Mouse (Mus musculus) forebrain, embryonic 10.5 days (tissue): ENCODE data around the gene Dnajc2. TPM values are rescaled to one million over a fixed set of nuclear protein-coding genes. Genes with fewer than 3 reads are reported as not detected.

Source experiments
- DNase-seq: peaks from one replicate; pipeline ENCODE4 v3.0.0-alpha.2; 2017; ENCODE audit warnings: low spot score; ENCODE audit errors: extremely low spot score
- H3K27ac ChIP-seq: fragments of 300-500 bp; sonication (generic); 2 replicates; pipeline ENCODE4 v1.5.1; 2016; ENCODE audit warnings: mild to moderate bottlenecking
- H3K27me3 ChIP-seq: fragments of 300-500 bp; sonication (generic); 2 replicates; pipeline ENCODE4 v1.6.1; 2016; ENCODE audit warnings: mild to moderate bottlenecking; ENCODE audit not compliant: poor library complexity, severe bottlenecking
- H3K36me3 ChIP-seq: fragments of 300-500 bp; sonication (generic); replicated peaks from 2 replicates; pipeline ENCODE4 v1.6.1; 2016; ENCODE audit warnings: mild to moderate bottlenecking, moderate library complexity
- H3K4me1 ChIP-seq: fragments of 300-500 bp; sonication (generic); 2 replicates; pipeline ENCODE4 v1.6.1; 2016
- H3K4me3 ChIP-seq: fragments of 300-500 bp; sonication (generic); 2 replicates; pipeline ENCODE4 v1.5.1; 2016; ENCODE audit warnings: mild to moderate bottlenecking, moderate library complexity
- H3K9me3 ChIP-seq: fragments of 300-500 bp; sonication (generic); 2 replicates; pipeline ENCODE4 v1.6.1; 2016; ENCODE audit warnings: mild to moderate bottlenecking, moderate library complexity
- WGBS: fragments of 180-500 bp; shearing (Covaris S2); methylation state at CpG from one replicate; pipeline ENCODE4 v1.1.7; 2016; 5-methylcytosine and 5-hydroxymethylcytosine counted together
- polyA plus RNA-seq: library from polyadenylated mRNA; unstranded; fragments of >200 nt; fragmentation: Nextera tagmentation; extraction: Ambion mirVana; gene quantifications from 2 replicates; pipeline ENCODE4 v1.2.1, GENCODE M21; 2016

The Dnajc2 gene
- 99.4 and 114 TPM in 2 replicates for polyA plus RNA-seq

DNA sequence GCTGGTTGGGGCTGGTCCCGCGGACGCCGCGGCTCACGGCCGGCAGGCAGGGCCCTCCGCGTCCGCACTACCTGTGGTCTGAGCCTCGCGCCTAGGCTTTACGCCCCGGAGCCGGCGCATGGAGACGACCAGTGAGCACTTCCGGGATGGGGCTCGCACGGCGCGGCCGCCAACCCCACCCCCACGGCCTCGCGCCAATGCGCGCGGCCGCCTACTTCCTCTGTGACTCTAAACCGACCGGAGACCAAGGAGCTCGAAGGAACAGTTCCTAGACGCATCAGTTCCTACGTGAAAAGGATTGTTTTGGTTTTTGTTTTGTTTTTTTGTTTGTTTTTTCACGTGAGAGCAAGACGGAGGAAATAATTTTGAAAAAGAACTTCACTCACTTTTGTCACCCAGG is at the start of gene Dnajc2, which contains the start of gene Psmc2:
Gene Dnajc2 (minus strand): TSS at position 199 of the 400 bp plus-strand sequence.
Gene Psmc2 (plus strand): TSS at position 231 of the 400 bp plus-strand sequence.
- H3K27ac ChIP-seq: peak within 1 kb of the TSS; percentile 94
- no peaks in the 10 kb centered on the region for H3K27me3 ChIP-seq
- H3K4me1 ChIP-seq: peaks cover 48% of the 10 kb centered on the region
- DNase-seq: peak; percentile 88
- peaks cover 50% of the 10 kb centered on the region for H3K36me3 ChIP-seq
- H3K4me3 ChIP-seq: peak within 1 kb of the TSS; percentile 69
- no peaks in the 10 kb centered on the region for H3K9me3 ChIP-seq
- WGBS: 0% methylated on average over 37 of the region's 37 CpGs

DNA sequence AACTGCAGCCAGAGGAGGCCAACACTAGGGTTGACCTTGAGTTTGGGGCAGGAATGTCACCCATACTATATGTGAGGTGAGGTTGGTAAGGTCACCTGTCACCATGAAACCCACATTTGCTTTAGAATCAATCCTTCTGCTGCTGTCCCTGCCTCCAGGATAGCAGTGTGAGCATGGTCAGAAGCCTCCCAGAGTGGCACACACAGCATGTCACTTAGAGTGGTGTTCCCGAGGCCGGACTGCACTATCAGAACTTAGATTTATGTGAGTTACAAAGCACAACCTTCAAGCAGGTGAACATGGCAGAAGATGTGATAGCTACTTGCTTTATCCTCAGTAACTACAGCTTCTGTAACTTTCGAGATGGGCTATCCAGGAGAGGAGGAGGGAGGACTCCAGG is 46.7 kb upstream of the Dnajc2 start:
- no peaks in the 10 kb centered on the region for H3K27me3 ChIP-seq
- no peak overlapping the region for H3K4me3 ChIP-seq
- WGBS: 80% methylated on average over 3 of the region's 3 CpGs
- H3K36me3 ChIP-seq: no peaks in the 10 kb centered on the region
- H3K9me3 ChIP-seq: no peaks in the 10 kb centered on the region
- no peak overlapping the region for H3K27ac ChIP-seq
- peaks cover 9% of the 10 kb centered on the region for H3K4me1 ChIP-seq
- DNase-seq: no peak

DNA sequence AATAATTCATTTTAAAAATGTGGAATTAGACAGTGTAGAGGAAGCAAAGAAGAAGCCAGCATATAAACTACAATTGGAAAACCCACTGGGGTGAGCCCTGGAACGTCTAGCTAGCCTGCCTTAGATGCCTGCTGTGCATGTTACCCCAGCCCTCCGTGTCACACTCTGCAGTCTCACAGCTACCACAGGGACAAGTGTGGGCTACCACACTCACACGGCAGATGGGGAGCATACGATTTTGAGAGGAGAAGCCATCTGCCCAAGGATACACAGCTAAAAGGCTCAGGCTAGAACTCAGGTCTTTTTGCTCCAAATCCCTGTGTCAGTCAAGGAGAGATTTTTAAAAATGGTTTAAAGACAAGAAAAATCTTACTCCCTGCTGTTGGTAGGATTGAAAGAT is 43.8 kb upstream of the Dnajc2 start:
- 70% methylated on average over 4 of the region's 4 CpGs for WGBS
- Histone ChIP-seq H3K27ac (no peak overlapping the region), H3K4me3 (no peak overlapping the region), H3K9me3 (no peaks in the 10 kb centered on the region), H3K27me3 (no peaks in the 10 kb centered on the region), H3K4me1 (peaks cover 18% of the 10 kb centered on the region), H3K36me3 (no peaks in the 10 kb centered on the region)
- DNase-seq: no peak

GRCm38 (mm10) chr5:21827643-21828042 is 42.6 kb upstream of the Dnajc2 start:
- no peak for DNase-seq
- no peaks in the 10 kb centered on the region for H3K9me3 ChIP-seq
- peaks cover 18% of the 10 kb centered on the region for H3K4me1 ChIP-seq
- WGBS: 22% methylated on average over 6 of the region's 6 CpGs
- H3K27me3 ChIP-seq: no peaks in the 10 kb centered on the region
- H3K27ac ChIP-seq: no peak overlapping the region
- no peak overlapping the region for H3K4me3 ChIP-seq
- H3K36me3 ChIP-seq: no peaks in the 10 kb centered on the region

GRCm38 (mm10) chr5:21826370-21826769 is 41.3 kb upstream of the Dnajc2 start:
- H3K9me3 ChIP-seq: no peaks in the 10 kb centered on the region
- no peak for DNase-seq
- no peaks in the 10 kb centered on the region for H3K36me3 ChIP-seq
- peaks cover 18% of the 10 kb centered on the region for H3K4me1 ChIP-seq
- H3K27ac ChIP-seq: 0 out of 2 replicates have a peak overlapping the region, but pooled peaks have one; percentile 25
- no peak overlapping the region for H3K4me3 ChIP-seq
- WGBS: 23% methylated on average over 7 of the region's 7 CpGs
- no peaks in the 10 kb centered on the region for H3K27me3 ChIP-seq

- Histone ChIP-seq H3K36me3 (no peaks in the 10 kb centered on the region), H3K4me3 (no peak overlapping the region), H3K27me3 (no peaks in the 10 kb centered on the region), H3K4me1 (no peaks in the 10 kb centered on the region), H3K27ac (no peak overlapping the region), H3K9me3 (no peaks in the 10 kb centered on the region)
- 36% methylated on average over 1 of the region's 1 CpGs for WGBS
- DNase-seq: peak; percentile 42
Measured at GRCm38 (mm10) chr5:21813994-21814393, 28.9 kb upstream of the Dnajc2 start.

- H3K27me3 ChIP-seq: no peaks in the 10 kb centered on the region
- no peak for DNase-seq
- H3K4me1 ChIP-seq: no peaks in the 10 kb centered on the region
- no peaks in the 10 kb centered on the region for H3K36me3 ChIP-seq
- H3K27ac ChIP-seq: no peak overlapping the region
- no peaks in the 10 kb centered on the region for H3K9me3 ChIP-seq
- WGBS: 87% methylated on average over 10 of the region's 10 CpGs
- no peak overlapping the region for H3K4me3 ChIP-seq
Measured at GRCm38 (mm10) chr5:21810924-21811323, 25.9 kb upstream of the Dnajc2 start.

- Histone ChIP-seq H3K36me3 (peaks cover 55% of the 10 kb centered on the region), H3K27me3 (no peaks in the 10 kb centered on the region), H3K4me3 (no peak overlapping the region), H3K9me3 (no peaks in the 10 kb centered on the region), H3K27ac (no peak overlapping the region), H3K4me1 (no peaks in the 10 kb centered on the region)
- DNase-seq: no peak
- 89% methylated on average over 4 of the region's 4 CpGs for WGBS
Measured at GRCm38 (mm10) chr5:21804837-21805236, 19.8 kb upstream of the Dnajc2 start.

DNA sequence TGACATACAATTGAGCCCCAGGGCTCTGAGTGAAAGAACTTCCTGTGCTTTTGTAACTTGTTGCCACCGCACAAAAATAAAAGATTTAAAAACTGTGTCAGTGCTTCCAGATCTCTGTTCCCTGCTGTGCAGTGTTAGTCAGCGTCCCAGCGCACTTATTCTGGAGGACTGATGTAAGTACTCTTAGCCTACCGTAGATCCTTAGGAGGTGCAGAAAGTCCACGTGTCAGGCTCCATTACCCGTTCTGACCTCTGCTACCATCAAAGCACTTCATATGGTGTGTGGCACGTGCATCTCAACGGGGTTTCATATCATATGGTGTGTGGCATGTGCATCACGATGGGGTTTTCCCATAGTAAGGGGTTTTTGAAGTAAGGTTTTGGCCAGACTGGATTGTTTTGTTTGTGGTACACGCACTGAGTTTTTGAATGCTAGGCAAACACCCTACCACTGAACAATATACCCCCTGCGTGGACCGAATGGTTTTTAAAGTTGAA is 18.7 kb upstream of the Dnajc2 start:
- H3K36me3 ChIP-seq: peaks cover 66% of the 10 kb centered on the region
- H3K27me3 ChIP-seq: no peaks in the 10 kb centered on the region
- no peaks in the 10 kb centered on the region for H3K9me3 ChIP-seq
- 89% methylated on average over 12 of the region's 12 CpGs for WGBS
- no peak overlapping the region for H3K4me3 ChIP-seq
- no peak overlapping the region for H3K27ac ChIP-seq
- no peak for DNase-seq
- H3K4me1 ChIP-seq: no peaks in the 10 kb centered on the region

GRCm38 (mm10) chr5:21802907-21803306 is 17.9 kb upstream of the Dnajc2 start:
- Histone ChIP-seq H3K4me1 (no peaks in the 10 kb centered on the region), H3K9me3 (no peaks in the 10 kb centered on the region), H3K27ac (no peak overlapping the region), H3K36me3 (peaks cover 73% of the 10 kb centered on the region), H3K4me3 (no peak overlapping the region), H3K27me3 (no peaks in the 10 kb centered on the region)
- no peak for DNase-seq
- 97% methylated on average over 9 of the region's 9 CpGs for WGBS

DNA sequence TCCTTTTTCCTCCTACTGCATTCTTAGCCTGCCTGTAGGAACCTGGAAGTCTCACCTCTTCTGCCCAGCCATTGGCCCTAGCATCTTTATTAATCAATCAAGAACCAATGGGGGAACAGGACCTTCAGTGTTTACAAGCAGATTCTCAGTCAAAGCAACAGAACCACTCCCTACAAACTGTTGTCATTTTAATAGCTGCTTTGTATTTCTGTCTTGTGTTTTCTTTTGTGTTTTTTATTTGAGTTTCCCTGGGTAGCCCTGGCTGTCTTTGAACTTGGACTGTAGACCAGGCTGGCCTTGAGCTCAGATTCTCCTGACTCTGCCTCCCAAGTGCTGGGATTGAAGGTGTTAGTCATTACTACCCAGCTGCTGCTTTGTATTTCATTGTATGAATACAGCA is 7.1 kb upstream of the Dnajc2 start:
- no peaks in the 10 kb centered on the region for H3K9me3 ChIP-seq
- peaks cover 24% of the 10 kb centered on the region for H3K4me1 ChIP-seq
- no peak for DNase-seq
- H3K36me3 ChIP-seq: peaks cover 62% of the 10 kb centered on the region
- no peak overlapping the region for H3K27ac ChIP-seq
- H3K4me3 ChIP-seq: no peak overlapping the region
- H3K27me3 ChIP-seq: no peaks in the 10 kb centered on the region

- Histone ChIP-seq H3K27ac (no peak overlapping the region), H3K4me3 (no peak overlapping the region), H3K4me1 (peaks cover 40% of the 10 kb centered on the region), H3K9me3 (no peaks in the 10 kb centered on the region), H3K27me3 (no peaks in the 10 kb centered on the region), H3K36me3 (peaks cover 39% of the 10 kb centered on the region)
- WGBS: 84% methylated on average over 5 of the region's 5 CpGs
- DNase-seq: no peak
Measured at GRCm38 (mm10) chr5:21789061-21789460, 4.0 kb upstream of the Dnajc2 start.

- Histone ChIP-seq H3K27ac (peak overlapping the region; percentile 94), H3K9me3 (no peaks in the 10 kb centered on the region), H3K4me1 (peaks cover 48% of the 10 kb centered on the region), H3K4me3 (peak overlapping the region; percentile 69), H3K36me3 (peaks cover 46% of the 10 kb centered on the region), H3K27me3 (no peaks in the 10 kb centered on the region)
- WGBS: 42% methylated on average over 11 of the region's 11 CpGs
- no peak for DNase-seq
Measured at GRCm38 (mm10) chr5:21787186-21788105, 2.4 kb upstream of the Dnajc2 start.
